Mouse (Mus musculus): ENCODE measurements around the gene Mrpl20. TPM values are rescaled to one million over a fixed set of nuclear protein-coding genes. Genes with fewer than 3 reads are reported as not detected.

The Mrpl20 gene
- total RNA-seq, 2 experiments from 2014 or later: 82.3 to 93.0 TPM

- DNase-seq (ENCODE audit: extremely low spot score in 1 of 2, low spot score in 1 of 2): no peak
Measured at GRCm38 (mm10) chr4:155830596-155830995, 27.9 kb downstream of the Mrpl20 start.

- peak; percentile 88 to 93 for DNase-seq (ENCODE audit: extremely low spot score in 1 of 2, low spot score in 1 of 2)
Measured at GRCm38 (mm10) chr4:155831205-155831766, 28.6 kb downstream of the Mrpl20 start, which contains the start of gene Aurkaip1. Gene Aurkaip1 (plus strand): TSS chr4:155831272.

DNA sequence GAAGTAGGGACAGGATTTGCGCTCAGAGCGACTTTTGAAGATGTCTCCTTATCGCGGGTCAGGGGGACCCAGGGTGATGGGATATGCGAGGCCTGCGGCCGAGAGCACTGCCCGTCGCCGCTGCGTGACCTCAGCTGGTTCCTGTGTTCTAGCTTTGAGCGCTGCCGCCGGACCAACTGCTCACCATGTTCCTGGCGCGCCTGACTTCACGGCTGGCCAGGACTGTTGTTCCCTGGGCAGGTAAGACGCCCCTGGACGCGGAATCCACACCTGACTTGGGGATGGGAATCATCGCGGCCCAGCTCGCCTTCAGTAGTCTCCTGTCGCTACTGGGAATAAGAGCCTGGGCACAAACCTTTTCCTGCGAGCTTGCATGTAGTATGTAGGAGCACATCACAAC, 29.2 kb downstream of the Mrpl20 start:
- no peak for DNase-seq (ENCODE audit: extremely low spot score in 1 of 2, low spot score in 1 of 2)

DNA sequence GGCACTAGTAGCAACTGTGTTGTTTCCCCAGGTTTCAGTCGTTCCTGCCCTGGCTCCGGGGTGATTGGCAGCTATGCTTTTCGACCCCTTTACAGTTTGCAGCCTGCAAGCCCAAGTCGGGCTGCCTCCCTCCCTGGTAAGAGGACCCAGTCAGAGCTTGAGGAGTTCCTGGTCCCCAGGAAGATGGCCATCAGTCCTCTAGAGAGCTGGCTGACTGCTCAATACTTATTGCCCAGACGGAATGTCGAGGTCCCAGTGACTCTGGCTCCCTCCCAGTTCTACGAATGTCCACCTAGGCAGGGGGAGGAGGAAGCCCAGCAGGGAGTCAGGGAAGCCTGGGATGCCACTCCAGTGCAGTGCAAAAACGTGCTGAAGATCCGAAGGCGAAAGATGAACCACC, 29.6 kb downstream of the Mrpl20 start:
- no peak for DNase-seq (ENCODE audit: extremely low spot score in 1 of 2, low spot score in 1 of 2)

GRCm38 (mm10) chr4:155833234-155833633, 30.6 kb downstream of the Mrpl20 start:
- DNase-seq (ENCODE audit: extremely low spot score in 1 of 2, low spot score in 1 of 2): no peak

DNA sequence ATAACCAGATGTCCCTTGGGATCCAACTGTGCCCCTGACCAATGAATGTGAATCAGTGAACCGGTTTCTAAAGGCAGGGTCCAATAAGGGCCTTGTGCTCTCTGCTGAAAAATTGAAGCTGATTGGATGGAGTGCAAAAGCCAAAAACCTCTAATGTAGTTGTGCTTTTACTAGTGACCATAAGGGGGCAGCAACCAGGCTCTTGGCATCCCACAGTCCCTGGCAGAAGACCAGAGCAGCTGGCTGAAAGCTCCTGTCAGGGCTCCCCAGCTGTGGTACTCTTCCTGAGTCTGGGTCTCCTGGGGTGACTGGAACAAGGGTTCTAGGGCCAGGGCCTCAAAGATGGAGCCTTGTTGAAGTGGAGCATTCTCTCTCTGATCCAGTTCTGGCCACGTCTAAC, 31.2 kb downstream of the Mrpl20 start:
- peak in 1 of 2 experiments; percentile 68 for DNase-seq (ENCODE audit: extremely low spot score in 1 of 2, low spot score in 1 of 2)

GRCm38 (mm10) chr4:155837404-155838010, 34.8 kb downstream of the Mrpl20 start:
- no peak for DNase-seq (ENCODE audit: extremely low spot score in 1 of 2, low spot score in 1 of 2)

DNA sequence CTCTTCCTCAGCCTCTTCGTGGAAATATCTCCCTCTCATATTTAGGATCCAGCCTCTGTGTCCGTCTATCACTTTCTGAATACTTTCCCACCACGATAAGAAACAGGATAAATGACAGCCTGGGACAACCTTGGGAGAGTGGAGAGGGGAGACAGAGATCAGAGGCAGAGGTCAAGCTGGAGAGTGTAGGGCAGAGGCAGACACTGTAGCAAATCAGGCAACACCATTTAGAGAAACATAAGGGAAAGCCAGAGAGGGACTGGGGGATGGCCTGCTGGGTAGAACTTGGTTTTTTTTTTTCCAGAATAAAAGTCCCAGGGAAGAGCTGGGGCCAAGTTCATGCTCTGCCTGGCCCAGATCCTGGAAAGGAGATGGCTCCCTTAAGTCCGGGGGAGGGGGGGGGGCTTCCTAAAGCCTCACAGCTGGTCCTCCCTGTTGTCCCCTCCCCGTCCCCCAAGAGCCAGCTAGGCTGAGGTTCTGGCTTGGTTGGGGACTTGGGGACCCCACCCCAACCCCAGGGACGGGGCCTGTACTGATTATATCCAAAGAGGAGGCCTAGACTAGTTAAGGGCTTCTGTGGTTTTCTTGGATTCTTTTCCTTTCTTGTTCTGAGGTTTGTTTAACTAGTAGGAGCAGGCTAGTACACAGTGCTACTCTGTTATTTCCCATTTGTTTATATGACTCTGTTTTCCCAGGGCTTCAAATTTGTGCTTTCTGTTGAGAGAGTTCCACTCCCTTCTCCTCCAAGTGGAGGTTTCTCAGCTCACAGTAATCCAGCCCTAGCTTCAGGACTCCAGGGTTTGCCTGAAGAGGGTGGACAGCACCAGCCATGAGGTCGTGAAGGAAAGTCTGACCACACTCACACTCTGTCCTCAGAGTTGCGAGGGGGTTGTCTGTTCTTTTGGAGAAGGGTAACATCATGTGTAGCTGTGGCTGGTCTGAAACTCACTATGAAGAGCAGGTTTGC, 35.8 kb downstream of the Mrpl20 start:
- DNase-seq (ENCODE audit: extremely low spot score in 1 of 2, low spot score in 1 of 2): no peak

GRCm38 (mm10) chr4:155839483-155839910, 36.8 kb downstream of the Mrpl20 start, which contains the start of gene Mxra8:
Gene Mxra8 (plus strand): TSS chr4:155839680.
- no peak for DNase-seq (ENCODE audit: extremely low spot score in 1 of 2, low spot score in 1 of 2)

DNA sequence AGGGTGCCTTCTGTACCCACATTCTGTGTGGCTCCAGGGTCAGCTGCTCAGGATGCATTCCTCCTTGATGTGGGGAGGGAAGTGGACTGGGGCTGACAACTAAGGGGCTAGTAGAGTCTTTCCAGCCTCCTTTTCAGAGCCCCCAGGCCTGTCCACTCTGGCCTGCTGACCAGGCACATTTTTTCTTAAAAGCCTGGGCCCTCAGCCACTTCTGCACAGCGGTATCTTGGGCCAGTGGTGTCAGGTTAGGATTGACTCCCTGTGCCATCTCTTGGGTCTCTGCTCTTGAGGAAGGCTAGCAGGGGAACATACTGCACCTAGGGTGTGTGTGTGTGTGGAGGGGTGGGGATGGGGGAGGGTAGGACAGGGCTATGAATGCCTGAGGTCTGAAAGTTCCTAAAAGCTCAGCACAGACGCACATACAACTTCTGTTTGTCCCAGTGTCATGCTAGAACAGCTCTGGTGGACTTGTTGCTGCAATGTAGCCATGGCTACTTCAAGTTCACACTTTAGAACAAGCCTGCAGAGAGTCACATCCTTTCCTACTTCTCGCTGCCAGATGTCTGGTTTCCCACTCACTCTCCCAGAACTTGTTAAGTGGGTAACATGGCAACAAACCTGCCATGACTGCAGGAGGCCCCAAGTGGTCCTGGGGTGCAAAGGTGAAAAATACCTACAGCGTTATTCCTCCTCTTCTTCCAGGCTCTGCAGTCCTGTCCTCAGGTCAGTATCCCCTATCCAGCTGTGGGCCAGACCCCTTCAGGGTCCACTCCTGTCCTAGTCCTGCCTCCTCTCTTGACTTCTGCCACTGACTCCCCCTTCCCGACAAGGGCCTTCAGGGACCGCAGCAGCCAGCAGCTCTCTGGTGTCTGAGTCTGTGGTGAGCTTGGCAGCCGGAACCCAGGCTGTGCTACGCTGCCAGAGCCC, 37.7 kb downstream of the Mrpl20 start:
- no peak for DNase-seq (ENCODE audit: extremely low spot score in 1 of 2, low spot score in 1 of 2)

GRCm38 (mm10) chr4:155841003-155841454, 38.4 kb downstream of the Mrpl20 start:
- DNase-seq (ENCODE audit: extremely low spot score in 1 of 2, low spot score in 1 of 2): no peak

GRCm38 (mm10) chr4:155841651-155842270, 39.1 kb downstream of the Mrpl20 start:
- DNase-seq (ENCODE audit: extremely low spot score in 1 of 2, low spot score in 1 of 2): no peak

DNA sequence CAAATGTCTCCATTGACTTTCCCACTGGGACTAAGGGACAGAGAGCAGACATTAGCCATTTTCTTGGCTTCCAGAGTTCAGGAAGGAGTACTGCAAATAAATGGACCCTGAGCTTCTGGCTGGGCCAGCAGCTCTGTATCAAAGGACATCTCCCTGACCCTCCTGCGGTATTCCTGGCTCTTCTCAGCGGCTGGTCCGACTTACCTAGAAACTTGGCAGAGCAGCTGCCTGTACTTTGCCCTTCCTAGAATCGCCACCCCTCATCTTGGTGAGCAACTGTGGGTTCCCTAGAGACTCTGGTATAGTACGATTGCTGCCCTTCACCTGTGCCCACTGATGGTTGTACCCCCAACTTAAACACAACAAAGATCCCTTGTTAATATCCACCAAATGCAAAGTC, 40.6 kb downstream of the Mrpl20 start:
- no peak for DNase-seq (ENCODE audit: extremely low spot score in 1 of 2, low spot score in 1 of 2)

GRCm38 (mm10) chr4:155846871-155847578, 44.3 kb downstream of the Mrpl20 start, which contains the start of gene Dvl1:
Gene Dvl1 (plus strand): TSS chr4:155847402.
- peak; percentile 96 to 98 for DNase-seq (ENCODE audit: extremely low spot score in 1 of 2, low spot score in 1 of 2)

- no peak for DNase-seq (ENCODE audit: extremely low spot score in 1 of 2, low spot score in 1 of 2)
Measured at GRCm38 (mm10) chr4:155847591-155848352, 45.1 kb downstream of the Mrpl20 start.

DNA sequence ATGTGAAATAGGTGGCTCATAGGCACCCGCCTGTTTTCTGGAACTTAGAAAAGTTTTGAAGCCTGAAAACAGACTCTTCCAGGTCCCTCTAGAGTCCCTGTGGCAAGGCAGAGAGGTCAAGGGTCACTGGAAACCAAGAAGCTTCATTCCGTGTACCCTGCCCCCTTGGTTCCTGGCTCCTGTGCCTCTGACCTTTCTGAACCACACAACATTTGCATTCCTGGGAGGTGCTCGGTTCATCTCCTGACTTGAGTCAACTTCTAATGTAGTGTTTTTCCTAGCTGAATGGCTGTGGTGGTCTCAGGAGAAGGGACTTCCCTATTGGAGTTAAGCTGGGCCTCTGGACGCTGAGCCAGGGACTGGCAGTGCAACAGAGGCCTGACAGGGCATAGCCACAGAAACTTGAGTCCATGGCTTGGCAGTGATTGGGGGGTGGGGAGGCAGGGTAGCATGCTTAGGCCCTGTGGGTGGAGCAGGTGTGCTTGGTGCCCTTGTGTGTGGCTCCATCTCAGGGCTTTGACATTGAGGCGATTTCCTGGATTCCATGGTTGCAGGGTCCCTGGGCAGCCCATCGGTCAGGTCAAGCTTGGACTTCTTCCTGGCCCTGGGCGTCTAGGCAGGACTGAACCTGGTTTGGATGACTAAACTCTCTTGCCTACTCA, 45.9 kb downstream of the Mrpl20 start:
- no peak for DNase-seq (ENCODE audit: extremely low spot score in 1 of 2, low spot score in 1 of 2)

DNA sequence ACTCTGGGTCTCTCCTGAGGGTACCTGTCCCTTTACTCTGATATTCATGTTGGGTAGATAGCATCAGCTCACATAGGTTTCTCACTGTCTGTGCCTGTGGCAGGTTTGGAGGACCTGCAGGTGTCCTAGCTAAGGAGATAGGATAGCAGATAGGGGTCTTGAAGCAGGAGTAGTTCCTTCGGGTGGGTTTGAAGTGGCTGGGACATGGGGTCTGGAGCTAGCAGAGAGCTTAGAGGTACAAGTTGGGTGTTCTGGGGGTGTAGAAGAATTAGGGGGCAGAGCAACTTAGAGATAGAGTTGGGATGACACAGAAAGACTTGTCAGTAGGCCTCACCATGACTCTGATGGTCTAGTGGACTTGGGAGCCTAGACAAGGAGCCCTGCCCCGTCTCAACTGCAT, 46.7 kb downstream of the Mrpl20 start:
- DNase-seq (ENCODE audit: extremely low spot score in 1 of 2, low spot score in 1 of 2): no peak
